Mouse (Mus musculus): ENCODE results near the gene Baiap2l2.

DNA sequence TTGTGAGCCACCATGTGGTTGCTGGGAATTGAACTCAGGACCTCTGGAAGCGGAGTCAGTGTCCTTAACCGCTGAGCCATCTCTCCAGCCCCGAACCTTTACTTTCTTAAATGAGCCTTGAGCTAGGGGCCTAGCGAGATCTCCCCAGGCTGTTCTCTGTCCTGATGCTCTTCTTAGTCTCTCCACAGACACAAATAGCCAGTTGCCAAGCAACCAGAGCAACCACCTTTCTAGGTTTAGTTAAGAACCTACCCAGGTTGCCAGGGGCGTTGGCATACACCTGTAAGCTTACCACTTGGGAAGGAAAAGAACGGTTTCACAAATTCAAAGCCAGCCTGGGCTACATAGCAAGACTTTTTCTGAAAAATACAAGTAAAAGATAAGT, 44.6 kb upstream of the Baiap2l2 start:
- TF ChIP-seq CTCF (IDR thresholded peaks at IDR 0.05; ENCODE audit: control insufficient read depth, insufficient read depth, low read length) (no peak), POLR2A (IDR thresholded peaks at IDR 0.05; ENCODE audit: borderline replicate concordance, control insufficient read depth, low read depth, low read length) (no peak)

Data from bone marrow, adult 2 months (tissue).